In the genomic region with DNA sequence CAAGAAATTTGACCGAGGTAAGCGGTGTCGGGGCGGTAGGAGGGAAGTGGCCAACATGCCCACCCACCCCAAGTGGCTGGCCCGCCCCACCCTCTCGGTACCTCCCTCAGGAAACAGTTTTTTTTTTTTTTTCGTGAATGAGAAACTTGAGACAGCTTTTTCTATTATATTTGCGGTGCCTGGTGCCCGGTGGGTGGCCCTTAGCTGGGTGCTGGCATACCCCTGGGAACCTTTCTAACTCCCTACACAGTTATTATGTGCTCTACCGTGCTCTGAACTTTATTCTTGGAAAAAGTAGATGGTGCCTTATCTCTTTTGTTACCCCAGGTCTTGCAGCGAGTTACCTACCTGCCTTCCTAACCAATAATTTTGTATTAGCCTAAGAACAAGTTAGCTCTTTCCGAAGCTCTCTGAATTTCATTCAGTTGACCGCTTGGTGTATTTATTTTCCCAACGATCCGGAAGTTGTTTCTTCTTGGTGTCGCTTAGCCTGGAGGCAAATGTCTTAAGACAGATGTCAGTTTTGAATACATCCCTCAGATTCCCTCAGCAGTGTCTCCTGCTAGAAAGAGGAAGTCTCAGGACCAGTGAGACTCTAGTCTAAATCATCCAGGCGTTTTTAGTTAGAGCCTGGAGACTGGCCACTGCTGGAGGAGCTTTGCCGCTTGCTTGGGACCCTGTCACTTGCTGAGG, we compare ENCODE assay signal across 8 mouse cellular contexts. TPM values are rescaled to one million over a fixed set of nuclear protein-coding genes. Genes with fewer than 3 reads are reported as not detected.
DNase-seq lines count a peak whose midpoint lies in the region; ATAC-seq and TF ChIP-seq lines count a peak whose summit lies in the region.

No protein-coding gene starts in this region.

- H3K4me2 ChIP-seq in heart, embryonic 14.5 days (ENCODE audit: low read length), result peak overlapping the region; percentile 96

- ATAC-seq in heart, embryonic 14.5 days (ENCODE audit: insufficient number of reproducible peaks, insufficient read depth, low FRiP score, low read depth), result no peak; the same call in 1 of the 2 replicates
- ATAC-seq in granulocyte monocyte progenitor cell, adult 5-6 weeks (replicated peaks; ENCODE audit: poor library complexity, severe bottlenecking), result peak; percentile 17

- no peak for TF ChIP-seq EP300 in ES-Bruce4 (IDR thresholded peaks at IDR 0.05; ENCODE audit: insufficient read depth, low read depth, low read length)

- 4% methylated on average over 18 of the region's 18 CpGs for WGBS in heart, embryonic 14.5 days
- WGBS in midbrain, embryonic 10.5 days, result 4% methylated on average over 18 of the region's 18 CpGs

- peaks cover 17 to 27% of the 10 kb centered on the region in 2 experiments for H3K4me1 ChIP-seq in heart, embryonic 14.5 days (ENCODE audit: control insufficient read depth in 2 of 2, insufficient read depth in 2 of 2, low read length in 2 of 2)
- H3K4me1 ChIP-seq in ES-Bruce4 (ENCODE audit: control insufficient read depth, insufficient read depth, low read length), result peaks cover 5% of the 10 kb centered on the region
- peaks cover 50% of the 10 kb centered on the region for H3K4me1 ChIP-seq in midbrain, embryonic 10.5 days

- H3K9me3 ChIP-seq in heart, embryonic 14.5 days (ENCODE audit: control insufficient read depth, low read length), result no peaks in the 10 kb centered on the region
- H3K9me3 ChIP-seq in ES-Bruce4 (replicated peaks; ENCODE audit: control insufficient read depth, insufficient read depth, low read length, poor library complexity, severe bottlenecking), result no peaks in the 10 kb centered on the region
- H3K9me3 ChIP-seq in midbrain, embryonic 10.5 days (replicated peaks), result no peaks in the 10 kb centered on the region

- H3K9ac ChIP-seq in heart, embryonic 14.5 days (ENCODE audit: low read length), result peak overlapping the region; percentile 81
- peak overlapping the region; percentile 84 for H3K9ac ChIP-seq in ES-Bruce4 (ENCODE audit: low read depth, poor library complexity, severe bottlenecking)

- H3K27ac ChIP-seq in heart, embryonic 14.5 days (replicated peaks in 1 of 2; ENCODE audit: control insufficient read depth in 1 of 2, insufficient read depth in 1 of 2, low read depth in 2 of 2, low read length in 2 of 2), result peak overlapping the region; percentile 93 to 95
- no peak overlapping the region; the same call in 1 of the 2 replicates for H3K27ac ChIP-seq in ES-Bruce4 (ENCODE audit: insufficient read depth, low read length)
- peak overlapping the region; percentile 92 for H3K27ac ChIP-seq in midbrain, embryonic 10.5 days (replicated peaks)

- no peak for DNase-seq in heart, postnatal 4 days
- DNase-seq in midbrain, embryonic 10.5 days (ENCODE audit: low spot score), result no peak
- no peak for DNase-seq in c-Kit-positive CD71-positive TER-119-positive erythroid progenitor cells, embryonic 14.5 days (ENCODE audit: low spot score)
- no peak for DNase-seq in right cerebral cortex, postnatal 36 days (ENCODE audit: low spot score in 2 of 2)
- no peak for DNase-seq in gastrocnemius, adult 18-20 months (ENCODE audit: low spot score)

- no peak for TF ChIP-seq POLR2A in ES-Bruce4 (IDR thresholded peaks at IDR 0.05; ENCODE audit: insufficient read depth, low read length)

- no peak for TF ChIP-seq CTCF in ES-Bruce4 (IDR thresholded peaks at IDR 0.05; ENCODE audit: low read depth, low read length)

- peak overlapping the region; percentile 63 to 64 for H3K4me3 ChIP-seq in heart, embryonic 14.5 days (ENCODE audit: control insufficient read depth in 1 of 2, insufficient read depth in 1 of 2, low read depth in 1 of 2, low read length in 2 of 2)
- peak overlapping the region; percentile 95 for H3K4me3 ChIP-seq in ES-Bruce4 (ENCODE audit: low read depth, low read length)
- peak overlapping the region; percentile 74 for H3K4me3 ChIP-seq in midbrain, embryonic 10.5 days

- H3K27me3 ChIP-seq in heart, embryonic 14.5 days (ENCODE audit: control insufficient read depth, insufficient read depth, low read length), result no peaks in the 10 kb centered on the region
- no peaks in the 10 kb centered on the region for H3K27me3 ChIP-seq in ES-Bruce4 (ENCODE audit: control insufficient read depth, insufficient read depth, low read length, poor library complexity, severe bottlenecking)
- peaks cover 9% of the 10 kb centered on the region; the same call in 1 of the 2 replicates for H3K27me3 ChIP-seq in midbrain, embryonic 10.5 days (ENCODE audit: low read depth, poor library complexity, severe bottlenecking)

- peaks cover 25% of the 10 kb centered on the region for H3K36me3 ChIP-seq in heart, embryonic 14.5 days (ENCODE audit: control insufficient read depth, insufficient read depth, low read length)
- H3K36me3 ChIP-seq in ES-Bruce4 (ENCODE audit: control insufficient read depth, insufficient read depth, low read length, poor library complexity, severe bottlenecking), result peaks cover 24% of the 10 kb centered on the region
- peaks cover 44% of the 10 kb centered on the region for H3K36me3 ChIP-seq in midbrain, embryonic 10.5 days

RNA-seq across cellular contexts. Expression of a gene that starts 0.6 kb away (rescaled TPM):
- polyA plus RNA-seq in heart, embryonic 14.5 days (2014; fragmentation: Nextera tagmentation; extraction: Ambion mirVana), result 4.0 and 5.1 TPM in 2 replicates
- 1 to 10 TPM; 3.2 to 4.5 TPM for total RNA-seq in heart, postnatal 4 days (2021)
- 8.8 and 10.2 TPM in 2 replicates for polyA plus RNA-seq in ES-Bruce4 (2011; ENCODE audit: insufficient read depth, insufficient read length, low read depth, missing spikeins)
- total RNA-seq in granulocyte monocyte progenitor cell, adult 5-6 weeks (2014; fragmentation: Nextera tagmentation), result 2.6 and 6.0 TPM in 2 replicates
- 1.9 and 3.8 TPM in 2 replicates for total RNA-seq in granulocyte monocyte progenitor cell, adult 5-6 weeks (2017)
- 12.8 and 16.8 TPM in 2 replicates for polyA plus RNA-seq in midbrain, embryonic 10.5 days (2016; fragmentation: Nextera tagmentation; extraction: Ambion mirVana)
- 1 to 10 TPM in 1 of 2 experiments, under 1 TPM in 1; 0.64 to 1.1 TPM for total RNA-seq in gastrocnemius, adult 18-20 months (2021)

RNA-seq across cellular contexts. Expression of a gene that starts 0.7 kb away (rescaled TPM):
- polyA plus RNA-seq in heart, embryonic 14.5 days (2014; fragmentation: Nextera tagmentation; extraction: Ambion mirVana), result 53.2 and 58.4 TPM in 2 replicates
- 10 to 100 TPM; 15.6 to 16.7 TPM for total RNA-seq in heart, postnatal 4 days (2021)
- polyA plus RNA-seq in ES-Bruce4 (2011; ENCODE audit: insufficient read depth, insufficient read length, low read depth, missing spikeins), result 90.6 and 94.5 TPM in 2 replicates
- 62.4 and 81.5 TPM in 2 replicates for total RNA-seq in granulocyte monocyte progenitor cell, adult 5-6 weeks (2014; fragmentation: Nextera tagmentation)
- total RNA-seq in granulocyte monocyte progenitor cell, adult 5-6 weeks (2017), result 61.8 and 91.6 TPM in 2 replicates
- 136 and 148 TPM in 2 replicates for polyA plus RNA-seq in midbrain, embryonic 10.5 days (2016; fragmentation: Nextera tagmentation; extraction: Ambion mirVana)
- 1 to 10 TPM; 7.8 to 9.5 TPM for total RNA-seq in gastrocnemius, adult 18-20 months (2021)

RNA-seq across cellular contexts. Expression of a gene that starts 14.8 kb away (rescaled TPM):
- polyA plus RNA-seq in heart, embryonic 14.5 days (2014; fragmentation: Nextera tagmentation; extraction: Ambion mirVana), result 0.67 and 0.70 TPM in 2 replicates
- total RNA-seq in heart, postnatal 4 days (2021), result 1 to 10 TPM; 1.6 to 1.9 TPM
- 1.1 and 1.2 TPM in 2 replicates for polyA plus RNA-seq in ES-Bruce4 (2011; ENCODE audit: insufficient read depth, insufficient read length, low read depth, missing spikeins)
- not detected in 2 replicates for total RNA-seq in granulocyte monocyte progenitor cell, adult 5-6 weeks (2014; fragmentation: Nextera tagmentation)
- not detected in 2 replicates for total RNA-seq in granulocyte monocyte progenitor cell, adult 5-6 weeks (2017)
- polyA plus RNA-seq in midbrain, embryonic 10.5 days (2016; fragmentation: Nextera tagmentation; extraction: Ambion mirVana), result 1.5 and 2.0 TPM in 2 replicates
- total RNA-seq in gastrocnemius, adult 18-20 months (2021), result 1 to 10 TPM; 2.1 to 3.1 TPM

RNA-seq across cellular contexts. Expression of a gene that starts 16.2 kb away (rescaled TPM):
- 0.34 TPM in 1 of 2 replicates, not detected in the other for polyA plus RNA-seq in heart, embryonic 14.5 days (2014; fragmentation: Nextera tagmentation; extraction: Ambion mirVana)
- under 1 TPM in 1 of 2 experiments, not detected in 1; 0.27 TPM for total RNA-seq in heart, postnatal 4 days (2021)
- 4.6 and 4.7 TPM in 2 replicates for polyA plus RNA-seq in ES-Bruce4 (2011; ENCODE audit: insufficient read depth, insufficient read length, low read depth, missing spikeins)
- not detected in 2 replicates for total RNA-seq in granulocyte monocyte progenitor cell, adult 5-6 weeks (2014; fragmentation: Nextera tagmentation)
- not detected in 2 replicates for total RNA-seq in granulocyte monocyte progenitor cell, adult 5-6 weeks (2017)
- 0.37 and 0.56 TPM in 2 replicates for polyA plus RNA-seq in midbrain, embryonic 10.5 days (2016; fragmentation: Nextera tagmentation; extraction: Ambion mirVana)
- total RNA-seq in gastrocnemius, adult 18-20 months (2021), result 10 to 100 TPM in 1 of 2 experiments, 1 to 10 TPM in 1; 6.2 to 10.4 TPM

RNA-seq across cellular contexts. Expression of a gene that starts 25.1 kb away (rescaled TPM):
- polyA plus RNA-seq in heart, embryonic 14.5 days (2014; fragmentation: Nextera tagmentation; extraction: Ambion mirVana), result 7.1 and 7.2 TPM in 2 replicates
- 10 to 100 TPM in 1 of 2 experiments, 1 to 10 TPM in 1; 10.0 to 13.8 TPM for total RNA-seq in heart, postnatal 4 days (2021)
- polyA plus RNA-seq in ES-Bruce4 (2011; ENCODE audit: insufficient read depth, insufficient read length, low read depth, missing spikeins), result 5.9 and 7.1 TPM in 2 replicates
- 1.6 TPM in 1 of 2 replicates, not detected in the other for total RNA-seq in granulocyte monocyte progenitor cell, adult 5-6 weeks (2014; fragmentation: Nextera tagmentation)
- total RNA-seq in granulocyte monocyte progenitor cell, adult 5-6 weeks (2017), result 0.43 TPM in 1 of 2 replicates, not detected in the other
- polyA plus RNA-seq in midbrain, embryonic 10.5 days (2016; fragmentation: Nextera tagmentation; extraction: Ambion mirVana), result 8.8 and 11.3 TPM in 2 replicates
- total RNA-seq in gastrocnemius, adult 18-20 months (2021), result 10 to 100 TPM; 47.5 to 59.9 TPM
